Mouse (Mus musculus): ENCODE results near the gene Hacd4.

- TF ChIP-seq CTCF (IDR thresholded peaks at IDR 0.05; ENCODE audit: borderline replicate concordance, insufficient read depth, low read depth, low read length), result no peak
- TF ChIP-seq POLR2A (IDR thresholded peaks at IDR 0.05; ENCODE audit: borderline replicate concordance, insufficient read depth, low read length), result no peak
These were observed 19.4 kb upstream of the Hacd4 start for GRCm38 (mm10) chr4:88458093-88458492.
